Mouse (Mus musculus) kidney, postnatal 36 days (tissue): ENCODE measurements around the gene Sowaha.

ENCODE experiments used
- DNase-seq, 2 experiments: peaks; one replicate each; pipeline ENCODE4 v3.0.0; 2021 to 2022; ENCODE audit warnings: mixed read lengths in 2 of 2

Sowaha gene

GRCm38 (mm10) chr11:53469968-53470695 lies 9.9 kb downstream of the Sowaha start, which contains the start of gene Gm9837:
TSS of gene Gm9837 (minus strand) at chr11:53470479.
- DNase-seq, result peak; percentile 87 to 95

GRCm38 (mm10) chr11:53469294-53469967 lies 10.6 kb downstream of the Sowaha start:
- DNase-seq, result no peak

- peak; percentile 76 to 91 for DNase-seq
Observed at GRCm38 (mm10) chr11:53466231-53466971, 13.7 kb downstream of the Sowaha start.

- DNase-seq, result peak in 1 of 2 experiments; percentile 56
Observed at GRCm38 (mm10) chr11:53463551-53464424, 16.3 kb downstream of the Sowaha start.

- peak in 1 of 2 experiments; percentile 58 for DNase-seq
Observed at GRCm38 (mm10) chr11:53461727-53462126, 18.3 kb downstream of the Sowaha start.

GRCm38 (mm10) chr11:53460192-53460591 lies 19.9 kb downstream of the Sowaha start:
- no peak for DNase-seq

- no peak for DNase-seq
Observed at GRCm38 (mm10) chr11:53458996-53459395, 21.1 kb downstream of the Sowaha start.

- peak in 1 of 2 experiments; percentile 31 for DNase-seq
Observed at GRCm38 (mm10) chr11:53457372-53457954, 22.6 kb downstream of the Sowaha start.

GRCm38 (mm10) chr11:53456474-53457371 lies 23.4 kb downstream of the Sowaha start, which contains the start of the genes Gm10447 and Shroom1:
TSS of gene Gm10447 (minus strand) at chr11:53457110.
TSS of gene Shroom1 (plus strand) at chr11:53457205.
- peak; percentile 56 to 75 for DNase-seq

- DNase-seq, result no peak
Observed at GRCm38 (mm10) chr11:53453031-53453430, 27.0 kb downstream of the Sowaha start.

GRCm38 (mm10) chr11:53452396-53452795 lies 27.7 kb downstream of the Sowaha start:
- peak in 1 of 2 experiments; percentile 59 for DNase-seq

GRCm38 (mm10) chr11:53451361-53451760 lies 28.7 kb downstream of the Sowaha start:
- no peak for DNase-seq

- peak in 1 of 2 experiments; percentile 27 for DNase-seq
Observed at GRCm38 (mm10) chr11:53450070-53450705, 29.9 kb downstream of the Sowaha start.

GRCm38 (mm10) chr11:53448529-53448928 lies 31.5 kb downstream of the Sowaha start:
- peak; percentile 83 to 92 for DNase-seq

- no peak for DNase-seq
Observed at GRCm38 (mm10) chr11:53447996-53448395, 32.1 kb downstream of the Sowaha start.

GRCm38 (mm10) chr11:53446183-53446582 lies 33.9 kb downstream of the Sowaha start:
- DNase-seq, result no peak

GRCm38 (mm10) chr11:53445562-53445961 lies 34.5 kb downstream of the Sowaha start:
- DNase-seq, result no peak

- DNase-seq, result peak in 1 of 2 experiments; percentile 70
Observed at GRCm38 (mm10) chr11:53443861-53444260, 36.2 kb downstream of the Sowaha start.

- no peak for DNase-seq
Observed at GRCm38 (mm10) chr11:53441921-53442320, 38.2 kb downstream of the Sowaha start.

GRCm38 (mm10) chr11:53436338-53436737 lies 43.7 kb downstream of the Sowaha start:
- DNase-seq, result no peak
